ENCODE assay signal across 8 mouse cellular contexts in the genomic region with DNA sequence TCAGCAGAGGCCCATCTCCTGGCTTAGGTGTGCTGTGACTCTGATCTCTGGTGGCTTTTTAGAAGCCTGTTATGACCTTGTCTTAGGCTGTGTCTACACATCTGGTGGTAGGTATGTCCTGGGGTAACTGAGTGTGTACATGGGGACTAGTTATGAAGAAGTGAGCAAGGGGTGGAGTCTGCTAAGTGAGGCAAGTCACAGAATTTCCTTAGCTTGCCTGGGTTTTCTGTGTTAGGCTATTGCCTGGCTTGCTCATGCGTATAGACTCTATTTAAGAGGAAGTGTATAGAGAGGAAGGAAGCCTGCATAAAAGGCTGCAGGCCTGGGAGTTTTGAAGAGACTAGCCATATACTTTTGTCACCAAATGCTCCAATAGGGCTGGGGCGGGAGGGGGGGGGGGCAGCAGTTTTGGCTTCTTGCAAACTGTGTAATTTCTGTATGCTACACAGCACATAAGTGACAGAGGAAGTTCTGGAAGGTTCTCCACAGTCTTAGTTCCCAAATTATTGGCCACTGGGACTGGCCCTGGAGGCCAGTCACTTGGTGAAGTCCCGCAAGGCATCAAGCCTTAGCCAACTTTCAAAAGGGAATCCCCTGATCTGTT. TPM values are rescaled to one million over a fixed set of nuclear protein-coding genes. Genes with fewer than 3 reads are reported as not detected.
A peak's percentile ranks its signal among the peaks of the same experiment; 100 is the strongest.
DNase-seq lines count a peak whose midpoint lies in the region; ATAC-seq and TF ChIP-seq lines count a peak whose summit lies in the region.

No protein-coding gene starts in this region.

- ATAC-seq in forebrain, embryonic 14.5 days = peak; percentile 4; the same call in 1 of the 2 replicates
- ATAC-seq in intestine, postnatal 0 days = no peak
- ATAC-seq in midbrain, embryonic 12.5 days (ENCODE audit: low FRiP score, low read depth) = no peak; the same call in 1 of the 2 replicates
- ATAC-seq in stomach, postnatal 0 days (ENCODE audit: low FRiP score, low TSS enrichment) = peak; percentile 21; the same call in 1 of the 2 replicates

- H3K4me3 ChIP-seq in kidney, adult 2 months (ENCODE audit: insufficient read depth, low read depth, low read length) = no peak overlapping the region
- H3K4me3 ChIP-seq in forebrain, embryonic 14.5 days (ENCODE audit: low read depth, low read length) = peak overlapping the region; percentile 43; the same call in 1 of the 2 replicates
- H3K4me3 ChIP-seq in intestine, postnatal 0 days (ENCODE audit: low read depth, low read length) = no peak overlapping the region
- H3K4me3 ChIP-seq in midbrain, embryonic 12.5 days = peak overlapping the region; percentile 47; the same call in 1 of the 2 replicates
- H3K4me3 ChIP-seq in stomach, postnatal 0 days (ENCODE audit: low read depth, low read length) = peak overlapping the region; percentile 39

- peak overlapping the region; percentile 89 for H3K4me2 ChIP-seq in forebrain, embryonic 14.5 days (ENCODE audit: low read length)
- H3K4me2 ChIP-seq in intestine, postnatal 0 days (replicated peaks; ENCODE audit: low read depth) = peak overlapping the region; percentile 62
- H3K4me2 ChIP-seq in midbrain, embryonic 12.5 days (replicated peaks) = peak overlapping the region; percentile 85
- H3K4me2 ChIP-seq in stomach, postnatal 0 days (replicated peaks; ENCODE audit: low read depth) = peak overlapping the region; percentile 63

- no peak overlapping the region; the same call in 1 of the 2 replicates for H3K9ac ChIP-seq in forebrain, embryonic 14.5 days (ENCODE audit: low read length)
- H3K9ac ChIP-seq in intestine, postnatal 0 days (ENCODE audit: low read depth, low read length) = no peak overlapping the region
- H3K9ac ChIP-seq in midbrain, embryonic 12.5 days (replicated peaks) = 0 out of 2 replicates have a peak overlapping the region, but pooled peaks have one; percentile 46
- H3K9ac ChIP-seq in stomach, postnatal 0 days (ENCODE audit: low read length) = peak overlapping the region; percentile 47; the same call in 1 of the 2 replicates

- no peaks in the 10 kb centered on the region for H3K27me3 ChIP-seq in kidney, adult 2 months (replicated peaks; ENCODE audit: control insufficient read depth, insufficient read depth, low read length)
- 0 out of 2 replicates have a peak, but pooled peaks cover 5% of the 10 kb centered on the region for H3K27me3 ChIP-seq in forebrain, embryonic 14.5 days (replicated peaks; ENCODE audit: control insufficient read depth, insufficient read depth, low read length)
- H3K27me3 ChIP-seq in intestine, postnatal 0 days (replicated peaks; ENCODE audit: control insufficient read depth, insufficient read depth, low read length) = no peaks in the 10 kb centered on the region
- peaks cover 11% of the 10 kb centered on the region; the same call in 1 of the 2 replicates for H3K27me3 ChIP-seq in midbrain, embryonic 12.5 days
- no peaks in the 10 kb centered on the region for H3K27me3 ChIP-seq in stomach, postnatal 0 days (ENCODE audit: control insufficient read depth, insufficient read depth, low read length)

- peak; percentile 25 for DNase-seq in kidney, adult 2 months
- DNase-seq in kidney, postnatal 25 days = no peak
- peak; percentile 12 for DNase-seq in forebrain, embryonic 14.5 days (ENCODE audit: low spot score)
- no peak for DNase-seq in stomach, postnatal 0 days (ENCODE audit: low spot score)
- DNase-seq in testis, postnatal 10 days (ENCODE audit: low spot score) = no peak
- DNase-seq in layer of hippocampus, postnatal 25 days (ENCODE audit: extremely low spot score in 1 of 2, low spot score in 1 of 2) = no peak

- H3K4me1 ChIP-seq in kidney, adult 2 months (ENCODE audit: control insufficient read depth, insufficient read depth, low read length) = no peaks in the 10 kb centered on the region
- H3K4me1 ChIP-seq in forebrain, embryonic 14.5 days (ENCODE audit: control insufficient read depth, insufficient read depth, low read length) = peaks cover 3% of the 10 kb centered on the region; the same call in 1 of the 2 replicates
- H3K4me1 ChIP-seq in intestine, postnatal 0 days (replicated peaks; ENCODE audit: control insufficient read depth, insufficient read depth, low read length) = no peaks in the 10 kb centered on the region
- H3K4me1 ChIP-seq in midbrain, embryonic 12.5 days = peaks cover 15% of the 10 kb centered on the region
- peaks cover 2% of the 10 kb centered on the region; the same call in 1 of the 2 replicates for H3K4me1 ChIP-seq in stomach, postnatal 0 days (replicated peaks; ENCODE audit: control insufficient read depth, insufficient read depth)

- H3K36me3 ChIP-seq in kidney, adult 2 months (ENCODE audit: control insufficient read depth, insufficient read depth, low read length) = no peaks in the 10 kb centered on the region
- no peaks in the 10 kb centered on the region for H3K36me3 ChIP-seq in forebrain, embryonic 14.5 days (ENCODE audit: control insufficient read depth, insufficient read depth, low read length)
- H3K36me3 ChIP-seq in intestine, postnatal 0 days (ENCODE audit: control insufficient read depth, insufficient read depth) = no peaks in the 10 kb centered on the region
- no peaks in the 10 kb centered on the region for H3K36me3 ChIP-seq in midbrain, embryonic 12.5 days
- no peaks in the 10 kb centered on the region for H3K36me3 ChIP-seq in stomach, postnatal 0 days (ENCODE audit: control insufficient read depth, insufficient read depth, low read length)

- no peak for TF ChIP-seq EP300 in stomach, postnatal 0 days (optimal IDR thresholded peaks at IDR 0.05)

- WGBS in kidney, adult 2 months = 69% methylated on average over 3 of the region's 3 CpGs
- 53% methylated on average over 3 of the region's 3 CpGs for WGBS in forebrain, embryonic 14.5 days
- WGBS in intestine, postnatal 0 days = 76% methylated on average over 3 of the region's 3 CpGs
- 50% methylated on average over 3 of the region's 3 CpGs for WGBS in midbrain, embryonic 12.5 days
- WGBS in stomach, postnatal 0 days = 70% methylated on average over 3 of the region's 3 CpGs

- TF ChIP-seq POLR2A in kidney, adult 2 months (IDR thresholded peaks at IDR 0.05; ENCODE audit: low read depth, low read length) = no peak

- H3K9me3 ChIP-seq in forebrain, embryonic 14.5 days (replicated peaks; ENCODE audit: control insufficient read depth, low read length) = no peaks in the 10 kb centered on the region
- H3K9me3 ChIP-seq in intestine, postnatal 0 days (ENCODE audit: control insufficient read depth) = no peaks in the 10 kb centered on the region
- H3K9me3 ChIP-seq in midbrain, embryonic 12.5 days = no peaks in the 10 kb centered on the region
- H3K9me3 ChIP-seq in stomach, postnatal 0 days (ENCODE audit: control insufficient read depth, low read length) = no peaks in the 10 kb centered on the region

- H3K27ac ChIP-seq in kidney, adult 2 months (ENCODE audit: insufficient read depth, low read depth, low read length) = no peak overlapping the region
- H3K27ac ChIP-seq in forebrain, embryonic 14.5 days (ENCODE audit: low read depth, low read length) = no peak overlapping the region
- no peak overlapping the region for H3K27ac ChIP-seq in intestine, postnatal 0 days (ENCODE audit: low read depth, low read length)
- H3K27ac ChIP-seq in midbrain, embryonic 12.5 days (replicated peaks) = no peak overlapping the region
- H3K27ac ChIP-seq in stomach, postnatal 0 days (replicated peaks) = peak overlapping the region; percentile 53; the same call in 1 of the 2 replicates

- TF ChIP-seq CTCF in kidney, adult 2 months (conservative IDR thresholded peaks at IDR 0.05; ENCODE audit: insufficient read depth, insufficient read length, low read depth, low read length) = no peak
- TF ChIP-seq CTCF in intestine, postnatal 0 days (IDR thresholded peaks at IDR 0.05; ENCODE audit: low read depth) = no peak
- TF ChIP-seq CTCF in stomach, postnatal 0 days (IDR thresholded peaks at IDR 0.05; ENCODE audit: low read depth) = no peak

RNA-seq across cellular contexts. Expression of gene Itga4, which starts 0.5 kb away (rescaled TPM):
- polyA plus RNA-seq in kidney, adult 2 months (2012; rRNA removed) = 0.95 and 1.9 TPM in 2 replicates
- 2.3 and 2.4 TPM in 2 replicates for polyA plus RNA-seq in forebrain, embryonic 14.5 days (2014; fragmentation: Nextera tagmentation; extraction: Ambion mirVana)
- 1.7 and 1.8 TPM in 2 replicates for polyA plus RNA-seq in intestine, postnatal 0 days (2015; fragmentation: Nextera tagmentation; extraction: Ambion mirVana)
- 6.5 TPM in 2 replicates for polyA plus RNA-seq in midbrain, embryonic 12.5 days (2016; fragmentation: Nextera tagmentation; extraction: Ambion mirVana)
- 1.3 TPM in 2 replicates for polyA plus RNA-seq in stomach, postnatal 0 days (2015; fragmentation: Nextera tagmentation; extraction: Ambion mirVana)
- 10 to 100 TPM; 21.8 to 23.0 TPM for total RNA-seq in layer of hippocampus, postnatal 25 days (2021)

Comparison
In these comparisons a context has a peak if more than half of its experiments do, and no peak if none do; other contexts are left out.
1. DNase-seq: peak in kidney, adult 2 months (single experiment) and forebrain, embryonic 14.5 days (single experiment); none in kidney, postnatal 25 days (0 of 2), stomach, postnatal 0 days (single experiment), testis, postnatal 10 days (single experiment) and layer of hippocampus, postnatal 25 days (0 of 2).
2. H3K4me3 ChIP-seq: peak in forebrain, embryonic 14.5 days (single experiment), midbrain, embryonic 12.5 days (single experiment) and stomach, postnatal 0 days (single experiment); none in kidney, adult 2 months (single experiment) and intestine, postnatal 0 days (single experiment).
3. ATAC-seq: peak in forebrain, embryonic 14.5 days (single experiment) and stomach, postnatal 0 days (single experiment); none in intestine, postnatal 0 days (single experiment) and midbrain, embryonic 12.5 days (single experiment).
4. H3K9ac ChIP-seq: peak in midbrain, embryonic 12.5 days (single experiment) and stomach, postnatal 0 days (single experiment); none in forebrain, embryonic 14.5 days (single experiment) and intestine, postnatal 0 days (single experiment).
5. Peak in every context shown above with its lines, with median percentiles within 50 percentile points of each other: H3K4me2 ChIP-seq.